Mouse (Mus musculus): ENCODE results near the gene Tnnt3. TPM values are rescaled to one million over a fixed set of nuclear protein-coding genes. Genes with fewer than 3 reads are reported as not detected.
A peak's percentile ranks its signal among the peaks of the same experiment; 100 is the strongest.

Gene Tnnt3
- polyA plus RNA-seq, 1 experiment from 2014 or later, result 4.8 TPM

DNA sequence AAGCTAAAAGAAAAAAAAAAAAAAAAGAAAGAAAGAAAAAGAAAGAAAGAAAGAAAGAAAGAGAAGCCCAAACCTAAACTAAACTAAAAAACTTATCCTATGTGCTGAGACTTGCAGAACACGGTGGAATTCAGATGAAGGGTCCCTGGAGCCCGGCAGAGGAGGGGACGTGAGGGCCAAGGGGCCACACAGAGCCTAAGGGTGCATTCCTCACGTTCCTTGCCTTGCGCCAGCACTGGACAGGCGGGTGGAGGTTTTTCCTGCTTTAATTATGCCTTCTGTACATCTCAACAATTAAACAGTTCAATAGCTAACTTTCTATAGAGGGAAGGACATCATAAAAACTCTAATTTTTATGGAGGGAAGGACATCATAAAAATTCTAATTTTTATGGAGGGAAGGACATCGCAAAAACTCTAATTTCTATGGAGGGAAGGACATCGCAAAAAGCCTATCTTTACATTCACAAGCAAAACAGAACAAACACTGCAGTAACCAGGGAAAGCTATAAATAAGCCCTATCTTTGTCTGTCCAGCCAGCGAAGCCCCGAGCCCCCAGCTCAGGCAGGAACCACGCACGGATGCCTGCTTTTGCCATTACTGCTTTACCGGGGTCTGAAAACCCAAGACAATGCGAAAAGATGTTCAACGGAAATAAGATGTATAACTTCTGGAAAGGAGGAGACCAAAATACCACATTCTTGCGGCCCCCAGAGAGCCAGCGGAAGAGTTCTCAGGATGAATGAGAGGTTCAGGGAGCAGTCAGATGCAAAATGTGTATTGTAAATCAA lies 24.8 kb downstream of the Tnnt3 start:
- ATAC-seq (ENCODE audit: low read depth), result no peak
- 9% methylated on average over 17 of the region's 17 CpGs for WGBS
- Histone ChIP-seq H3K4me3 (ENCODE audit: low read depth, low read length) (no peak overlapping the region), H3K9me3 (ENCODE audit: control insufficient read depth, low read length) (no peaks in the 10 kb centered on the region), H3K4me2 (ENCODE audit: low read depth, low read length) (peak overlapping the region; percentile 23; the same call in 1 of the 2 replicates), H3K27ac (ENCODE audit: low read depth, low read length) (no peak overlapping the region; the same call in 1 of the 2 replicates), H3K9ac (replicated peaks; ENCODE audit: low read depth, low read length) (no peak overlapping the region), H3K27me3 (ENCODE audit: control insufficient read depth, insufficient read depth, low read length) (no peaks in the 10 kb centered on the region), H3K4me1 (ENCODE audit: control insufficient read depth, insufficient read depth, low read length) (peaks cover 9% of the 10 kb centered on the region; the same call in 1 of the 2 replicates), H3K36me3 (ENCODE audit: control insufficient read depth, insufficient read depth, low read length) (no peaks in the 10 kb centered on the region)

DNA sequence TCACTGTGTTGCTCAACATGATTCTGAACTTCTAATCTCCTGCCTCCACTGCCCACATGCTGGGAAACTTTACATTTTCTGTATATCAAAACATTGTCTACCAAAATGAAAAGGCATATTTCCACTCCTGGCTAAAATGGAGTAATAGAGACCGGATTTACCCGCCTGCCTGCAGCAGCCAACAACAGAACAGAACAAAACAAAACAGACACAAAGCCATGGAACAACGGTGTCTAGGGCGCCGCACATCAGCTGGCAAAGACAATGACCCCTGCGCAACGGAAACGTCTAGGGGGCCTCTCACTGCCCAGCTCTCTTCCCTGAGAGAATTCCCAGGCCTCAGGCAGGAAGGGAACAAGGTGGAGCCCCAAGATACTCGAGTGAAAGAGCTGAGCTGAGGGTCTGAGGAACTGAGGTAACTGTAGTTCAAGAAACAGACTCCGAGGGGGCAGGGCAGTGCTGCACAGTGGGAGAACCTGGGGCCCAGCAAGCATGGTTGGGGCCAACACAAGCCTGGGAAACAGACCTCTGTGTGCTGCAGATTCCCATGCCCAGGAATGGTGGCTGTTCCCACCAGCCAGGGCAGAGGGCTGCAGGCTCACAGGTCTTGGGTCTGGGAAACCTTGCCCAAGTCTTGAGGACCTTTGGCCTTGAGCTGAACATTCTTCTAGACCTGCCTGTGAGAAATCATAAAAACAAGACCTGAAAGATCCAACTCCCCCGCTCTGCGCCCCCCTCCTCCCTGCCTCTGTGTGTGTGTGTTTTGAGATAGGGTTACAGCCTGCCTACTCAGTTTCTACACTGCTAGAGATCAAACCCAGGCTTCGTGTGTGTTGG lies 26.9 kb downstream of the Tnnt3 start:
- no peak overlapping the region for H3K4me3 ChIP-seq (ENCODE audit: low read depth, low read length)
- no peaks in the 10 kb centered on the region for H3K27me3 ChIP-seq (ENCODE audit: control insufficient read depth, insufficient read depth, low read length)
- no peaks in the 10 kb centered on the region for H3K9me3 ChIP-seq (ENCODE audit: control insufficient read depth, low read length)
- ATAC-seq (ENCODE audit: low read depth), result no peak
- peaks cover 9% of the 10 kb centered on the region; the same call in 1 of the 2 replicates for H3K4me1 ChIP-seq (ENCODE audit: control insufficient read depth, insufficient read depth, low read length)
- H3K4me2 ChIP-seq (ENCODE audit: low read depth, low read length), result no peak overlapping the region
- no peaks in the 10 kb centered on the region for H3K36me3 ChIP-seq (ENCODE audit: control insufficient read depth, insufficient read depth, low read length)
- H3K9ac ChIP-seq (replicated peaks; ENCODE audit: low read depth, low read length), result no peak overlapping the region
- H3K27ac ChIP-seq (ENCODE audit: low read depth, low read length), result no peak overlapping the region
- 23% methylated on average over 13 of the region's 13 CpGs for WGBS

GRCm38 (mm10) chr7:142529350-142529749 lies 30.7 kb downstream of the Tnnt3 start:
- 55% methylated on average over 10 of the region's 10 CpGs for WGBS
- H3K27ac ChIP-seq (ENCODE audit: low read depth, low read length), result no peak overlapping the region
- ATAC-seq (ENCODE audit: low read depth), result no peak

GRCm38 (mm10) chr7:142531973-142532521 lies 33.4 kb downstream of the Tnnt3 start:
- no peak; the same call in 1 of the 2 replicates for ATAC-seq (ENCODE audit: low read depth)
- no peaks in the 10 kb centered on the region for H3K36me3 ChIP-seq (ENCODE audit: control insufficient read depth, insufficient read depth, low read length)
- H3K4me2 ChIP-seq (ENCODE audit: low read depth, low read length), result no peak overlapping the region
- no peak overlapping the region for H3K4me3 ChIP-seq (ENCODE audit: low read depth, low read length)
- H3K4me1 ChIP-seq (ENCODE audit: control insufficient read depth, insufficient read depth, low read length), result peaks cover 4% of the 10 kb centered on the region; the same call in 1 of the 2 replicates
- no peaks in the 10 kb centered on the region for H3K27me3 ChIP-seq (ENCODE audit: control insufficient read depth, insufficient read depth, low read length)
- H3K9me3 ChIP-seq (ENCODE audit: control insufficient read depth, low read length), result no peaks in the 10 kb centered on the region
- H3K9ac ChIP-seq (replicated peaks; ENCODE audit: low read depth, low read length), result no peak overlapping the region
- no peak overlapping the region for H3K27ac ChIP-seq (ENCODE audit: low read depth, low read length)
- WGBS, result 84% methylated on average over 4 of the region's 4 CpGs

More at GRCm38 (mm10) chr7:142529350-142529749, 30.7 kb downstream of the Tnnt3 start:
- Histone ChIP-seq H3K27me3 (ENCODE audit: control insufficient read depth, insufficient read depth, low read length) (no peaks in the 10 kb centered on the region), H3K4me1 (ENCODE audit: control insufficient read depth, insufficient read depth, low read length) (peaks cover 7% of the 10 kb centered on the region; the same call in 1 of the 2 replicates), H3K4me2 (ENCODE audit: low read depth, low read length) (no peak overlapping the region), H3K9me3 (ENCODE audit: control insufficient read depth, low read length) (no peaks in the 10 kb centered on the region), H3K4me3 (ENCODE audit: low read depth, low read length) (no peak overlapping the region), H3K36me3 (ENCODE audit: control insufficient read depth, insufficient read depth, low read length) (no peaks in the 10 kb centered on the region), H3K9ac (replicated peaks; ENCODE audit: low read depth, low read length) (no peak overlapping the region)

GRCm38 (mm10) chr7:142532671-142533058 lies 34.0 kb downstream of the Tnnt3 start, which contains the start of gene Mrpl23:
Mrpl23 (plus strand) TSS chr7:142532686.
- Histone ChIP-seq H3K9me3 (ENCODE audit: control insufficient read depth, low read length) (no peaks in the 10 kb centered on the region), H3K36me3 (ENCODE audit: control insufficient read depth, insufficient read depth, low read length) (no peaks in the 10 kb centered on the region), H3K4me2 (ENCODE audit: low read depth, low read length) (peak within 1 kb of the TSS; percentile 95), H3K4me1 (ENCODE audit: control insufficient read depth, insufficient read depth, low read length) (peaks cover 4% of the 10 kb centered on the region; the same call in 1 of the 2 replicates), H3K27ac (ENCODE audit: low read depth, low read length) (peak within 1 kb of the TSS; percentile 71), H3K9ac (replicated peaks; ENCODE audit: low read depth, low read length) (peak within 1 kb of the TSS; percentile 75), H3K27me3 (ENCODE audit: control insufficient read depth, insufficient read depth, low read length) (no peaks in the 10 kb centered on the region), H3K4me3 (ENCODE audit: low read depth, low read length) (peak within 1 kb of the TSS; percentile 73)
- peak; percentile 73 for ATAC-seq (ENCODE audit: low read depth)
- WGBS, result 4% methylated on average over 17 of the region's 17 CpGs

DNA sequence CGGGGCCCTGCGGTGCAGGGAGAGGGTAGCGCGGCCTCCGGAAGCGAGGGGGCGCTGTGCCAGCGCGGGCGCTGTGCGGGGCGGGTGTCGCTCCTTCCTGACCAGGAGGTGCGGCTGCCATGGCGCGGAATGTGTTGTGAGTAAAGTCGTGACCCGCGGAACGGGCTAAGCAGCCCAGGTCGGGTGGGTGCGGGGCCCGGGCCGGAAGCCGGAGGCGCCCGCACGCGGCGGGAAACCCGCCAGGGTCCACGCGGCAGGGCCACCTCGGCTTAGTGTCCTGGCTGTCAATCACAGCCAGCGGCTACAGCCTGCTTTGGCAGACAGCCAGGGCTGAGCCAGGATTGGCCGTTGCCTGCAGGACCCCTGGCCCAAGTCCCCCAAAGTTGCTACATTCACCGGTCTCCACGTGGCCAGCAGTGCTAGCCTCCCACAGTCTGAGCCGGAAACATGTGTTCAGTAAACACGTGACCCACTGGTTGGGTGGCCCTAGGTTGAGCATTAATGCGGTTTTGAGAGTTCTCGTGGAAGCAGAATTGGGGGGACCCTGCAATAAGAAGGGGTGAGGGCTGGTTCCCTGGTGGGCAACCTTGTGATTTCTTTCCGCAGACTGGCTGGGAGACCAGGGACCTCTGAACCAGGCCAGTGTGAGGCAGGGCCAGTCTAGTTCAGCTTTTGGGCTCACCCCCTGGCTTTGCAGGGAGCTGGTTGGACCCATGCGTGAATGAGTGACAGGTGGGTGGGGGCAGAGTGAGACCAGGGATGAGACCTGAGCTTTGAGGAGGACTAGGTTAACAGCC lies 34.6 kb downstream of the Tnnt3 start:
- H3K36me3 ChIP-seq (ENCODE audit: control insufficient read depth, insufficient read depth, low read length), result no peaks in the 10 kb centered on the region
- no peaks in the 10 kb centered on the region for H3K9me3 ChIP-seq (ENCODE audit: control insufficient read depth, low read length)
- no peaks in the 10 kb centered on the region for H3K27me3 ChIP-seq (ENCODE audit: control insufficient read depth, insufficient read depth, low read length)
- 2% methylated on average over 44 of the region's 44 CpGs for WGBS
- peak overlapping the region; percentile 71 for H3K27ac ChIP-seq (ENCODE audit: low read depth, low read length)
- peaks cover 7% of the 10 kb centered on the region; the same call in 1 of the 2 replicates for H3K4me1 ChIP-seq (ENCODE audit: control insufficient read depth, insufficient read depth, low read length)
- peak overlapping the region; percentile 75 for H3K9ac ChIP-seq (replicated peaks; ENCODE audit: low read depth, low read length)
- peak overlapping the region; percentile 73 for H3K4me3 ChIP-seq (ENCODE audit: low read depth, low read length)
- peak; percentile 93 for ATAC-seq (ENCODE audit: low read depth)
- peak overlapping the region; percentile 95 for H3K4me2 ChIP-seq (ENCODE audit: low read depth, low read length)

GRCm38 (mm10) chr7:142535116-142535515 lies 36.5 kb downstream of the Tnnt3 start:
- 88% methylated on average over 4 of the region's 4 CpGs for WGBS
- Histone ChIP-seq H3K36me3 (ENCODE audit: control insufficient read depth, insufficient read depth, low read length) (no peaks in the 10 kb centered on the region), H3K4me3 (ENCODE audit: low read depth, low read length) (no peak overlapping the region), H3K4me2 (ENCODE audit: low read depth, low read length) (no peak overlapping the region), H3K27ac (ENCODE audit: low read depth, low read length) (no peak overlapping the region), H3K9ac (replicated peaks; ENCODE audit: low read depth, low read length) (no peak overlapping the region), H3K4me1 (ENCODE audit: control insufficient read depth, insufficient read depth, low read length) (peaks cover 13% of the 10 kb centered on the region; the same call in 1 of the 2 replicates), H3K9me3 (ENCODE audit: control insufficient read depth, low read length) (no peaks in the 10 kb centered on the region), H3K27me3 (ENCODE audit: control insufficient read depth, insufficient read depth, low read length) (no peaks in the 10 kb centered on the region)
- no peak for ATAC-seq (ENCODE audit: low read depth)

- WGBS, result 96% methylated on average over 5 of the region's 5 CpGs
- H3K27me3 ChIP-seq (ENCODE audit: control insufficient read depth, insufficient read depth, low read length), result no peaks in the 10 kb centered on the region
- no peak for ATAC-seq (ENCODE audit: low read depth)
Measured at GRCm38 (mm10) chr7:142535832-142536231, 37.2 kb downstream of the Tnnt3 start.

More at GRCm38 (mm10) chr7:142535832-142536231, 37.2 kb downstream of the Tnnt3 start:
- no peak overlapping the region for H3K27ac ChIP-seq (ENCODE audit: low read depth, low read length)
- H3K4me2 ChIP-seq (ENCODE audit: low read depth, low read length), result no peak overlapping the region
- peaks cover 13% of the 10 kb centered on the region; the same call in 1 of the 2 replicates for H3K4me1 ChIP-seq (ENCODE audit: control insufficient read depth, insufficient read depth, low read length)
- H3K9me3 ChIP-seq (ENCODE audit: control insufficient read depth, low read length), result no peaks in the 10 kb centered on the region
- H3K36me3 ChIP-seq (ENCODE audit: control insufficient read depth, insufficient read depth, low read length), result no peaks in the 10 kb centered on the region
- no peak overlapping the region for H3K9ac ChIP-seq (replicated peaks; ENCODE audit: low read depth, low read length)
- H3K4me3 ChIP-seq (ENCODE audit: low read depth, low read length), result no peak overlapping the region
